Mouse (Mus musculus): ENCODE measurements around the gene 4933428M09Rik.

GRCm38 (mm10) chrX:139220830-139221229 is 41.8 kb downstream of the 4933428M09Rik start:
- TF ChIP-seq CTCF (IDR thresholded peaks at IDR 0.05; ENCODE audit: borderline replicate concordance, extremely low read depth, insufficient read depth, insufficient read length): no peak
- no peak for TF ChIP-seq POLR2A (IDR thresholded peaks at IDR 0.05; ENCODE audit: borderline replicate concordance, extremely low read depth, insufficient read depth, insufficient read length, poor library complexity, severe bottlenecking)
